8 mouse cellular contexts compared by ENCODE assay signal in genomic region chr9:61277369-61278215, GRCm38 (mm10).
A peak's percentile ranks its signal among the peaks of the same experiment; 100 is the strongest.
DNase-seq lines count a peak whose midpoint lies in the region; ATAC-seq and TF ChIP-seq lines count a peak whose summit lies in the region.

No protein-coding gene starts in this region.

- no peaks in the 10 kb centered on the region for H3K9me3 ChIP-seq in embryonic facial prominence, embryonic 12.5 days
- H3K9me3 ChIP-seq in heart, embryonic 16.5 days (replicated peaks; ENCODE audit: control insufficient read depth, low read length): no peaks in the 10 kb centered on the region
- no peaks in the 10 kb centered on the region for H3K9me3 ChIP-seq in liver, embryonic 15.5 days (replicated peaks)
- H3K9me3 ChIP-seq in neural tube, embryonic 11.5 days (ENCODE audit: control insufficient read depth, low read length): no peaks in the 10 kb centered on the region

- 10% methylated on average over 21 of the region's 21 CpGs for WGBS in embryonic facial prominence, embryonic 12.5 days
- WGBS in heart, embryonic 16.5 days: 9% methylated on average over 21 of the region's 21 CpGs
- 9% methylated on average over 21 of the region's 21 CpGs for WGBS in liver, embryonic 15.5 days (ENCODE audit: insufficient replicate concordance)
- 6% methylated on average over 21 of the region's 21 CpGs for WGBS in neural tube, embryonic 11.5 days
- 28% methylated on average over 21 of the region's 21 CpGs for WGBS in thymus, adult 2 months

- no peaks in the 10 kb centered on the region for H3K36me3 ChIP-seq in embryonic facial prominence, embryonic 12.5 days
- H3K36me3 ChIP-seq in heart, embryonic 16.5 days (ENCODE audit: control insufficient read depth, insufficient read depth): no peaks in the 10 kb centered on the region
- no peaks in the 10 kb centered on the region for H3K36me3 ChIP-seq in liver, embryonic 15.5 days (replicated peaks)
- no peaks in the 10 kb centered on the region for H3K36me3 ChIP-seq in neural tube, embryonic 11.5 days (ENCODE audit: control insufficient read depth, insufficient read depth, low read length)
- H3K36me3 ChIP-seq in thymus, adult 2 months (ENCODE audit: control insufficient read depth, insufficient read depth, low read length): no peaks in the 10 kb centered on the region

- peak overlapping the region; percentile 38 for H3K4me2 ChIP-seq in embryonic facial prominence, embryonic 12.5 days (replicated peaks)
- peak overlapping the region; percentile 56 for H3K4me2 ChIP-seq in heart, embryonic 16.5 days (ENCODE audit: low read depth, low read length)
- peak overlapping the region; percentile 38 for H3K4me2 ChIP-seq in liver, embryonic 15.5 days
- peak overlapping the region; percentile 37 for H3K4me2 ChIP-seq in neural tube, embryonic 11.5 days (ENCODE audit: low read depth)

- no peak overlapping the region for H3K27ac ChIP-seq in embryonic facial prominence, embryonic 12.5 days
- no peak overlapping the region for H3K27ac ChIP-seq in heart, embryonic 16.5 days (ENCODE audit: low read length)
- H3K27ac ChIP-seq in liver, embryonic 15.5 days (replicated peaks): no peak overlapping the region
- no peak overlapping the region for H3K27ac ChIP-seq in neural tube, embryonic 11.5 days (ENCODE audit: low read depth, low read length)
- no peak overlapping the region for H3K27ac ChIP-seq in thymus, adult 2 months (ENCODE audit: control insufficient read depth, insufficient read depth, low read length)

- DNase-seq in urinary bladder, postnatal 36 days (ENCODE audit: low spot score in 2 of 2): peak; percentile 51 to 55
- DNase-seq in urinary bladder, postnatal 4 days (ENCODE audit: low spot score in 2 of 2): no peak
- peak; percentile 53 to 57 for DNase-seq in kidney, postnatal 36 days
- DNase-seq in neural tube, embryonic 11.5 days (ENCODE audit: low spot score): peak; percentile 55
- DNase-seq in thymus, adult 2 months: peak; percentile 72

- H3K4me1 ChIP-seq in embryonic facial prominence, embryonic 12.5 days: peaks cover 32% of the 10 kb centered on the region
- peaks cover 11% of the 10 kb centered on the region for H3K4me1 ChIP-seq in heart, embryonic 16.5 days (ENCODE audit: control insufficient read depth, insufficient read depth, low read length)
- H3K4me1 ChIP-seq in liver, embryonic 15.5 days (replicated peaks): peaks cover 12% of the 10 kb centered on the region
- H3K4me1 ChIP-seq in neural tube, embryonic 11.5 days (ENCODE audit: control insufficient read depth, insufficient read depth, low read length): peaks cover 18% of the 10 kb centered on the region
- peaks cover 5% of the 10 kb centered on the region for H3K4me1 ChIP-seq in thymus, adult 2 months (replicated peaks; ENCODE audit: control insufficient read depth, insufficient read depth, low read length)

- no peak overlapping the region for H3K9ac ChIP-seq in embryonic facial prominence, embryonic 12.5 days
- no peak overlapping the region for H3K9ac ChIP-seq in heart, embryonic 16.5 days (ENCODE audit: low read length)
- H3K9ac ChIP-seq in liver, embryonic 15.5 days: no peak overlapping the region
- H3K9ac ChIP-seq in neural tube, embryonic 11.5 days (ENCODE audit: low read length): no peak overlapping the region

- ATAC-seq in embryonic facial prominence, embryonic 12.5 days (ENCODE audit: insufficient number of reproducible peaks, insufficient read depth, low FRiP score, low TSS enrichment): peak; percentile 55; the same call in 1 of the 2 replicates
- ATAC-seq in heart, embryonic 16.5 days (replicated peaks; ENCODE audit: extremely low read depth, insufficient read depth, low FRiP score): peak; percentile 73
- no peak for ATAC-seq in liver, embryonic 15.5 days (ENCODE audit: insufficient read depth)
- ATAC-seq in neural tube, embryonic 11.5 days (ENCODE audit: insufficient read depth, low FRiP score, low TSS enrichment): peak; percentile 55; the same call in 1 of the 2 replicates

- no peaks in the 10 kb centered on the region; the same call in 1 of the 2 replicates for H3K27me3 ChIP-seq in embryonic facial prominence, embryonic 12.5 days
- H3K27me3 ChIP-seq in heart, embryonic 16.5 days (ENCODE audit: control insufficient read depth, insufficient read depth, low read length): peaks cover 56% of the 10 kb centered on the region
- H3K27me3 ChIP-seq in liver, embryonic 15.5 days: peaks cover 61% of the 10 kb centered on the region
- no peaks in the 10 kb centered on the region; the same call in 1 of the 2 replicates for H3K27me3 ChIP-seq in neural tube, embryonic 11.5 days (ENCODE audit: control insufficient read depth, insufficient read depth, low read length)
- H3K27me3 ChIP-seq in thymus, adult 2 months (ENCODE audit: control insufficient read depth, insufficient read depth, low read length): no peaks in the 10 kb centered on the region

- TF ChIP-seq CTCF in thymus, adult 2 months (IDR thresholded peaks at IDR 0.05; ENCODE audit: borderline replicate concordance, control insufficient read depth, extremely low read depth, insufficient read depth, low read length, poor library complexity): no peak

- no peak overlapping the region for H3K4me3 ChIP-seq in embryonic facial prominence, embryonic 12.5 days
- peak overlapping the region; percentile 5 for H3K4me3 ChIP-seq in heart, embryonic 16.5 days (ENCODE audit: low read length)
- no peak overlapping the region for H3K4me3 ChIP-seq in liver, embryonic 15.5 days (replicated peaks)
- no peak overlapping the region for H3K4me3 ChIP-seq in neural tube, embryonic 11.5 days (ENCODE audit: low read depth, low read length)
- H3K4me3 ChIP-seq in thymus, adult 2 months (ENCODE audit: control insufficient read depth, insufficient read depth, low read length): no peak overlapping the region

- TF ChIP-seq POLR2A in thymus, adult 2 months (IDR thresholded peaks at IDR 0.05; ENCODE audit: control insufficient read depth, extremely low read depth, insufficient read depth, low read length, poor library complexity): no peak

Comparison
In these comparisons a context has a peak if more than half of its experiments do, and no peak if none do; other contexts are left out.
1. DNase-seq: peak in urinary bladder, postnatal 36 days (2 of 2), kidney, postnatal 36 days (2 of 2), neural tube, embryonic 11.5 days (single experiment) and thymus, adult 2 months (single experiment); none in urinary bladder, postnatal 4 days (0 of 2).
2. Peak in every context shown above with its lines, with median percentiles within 50 percentile points of each other: H3K4me2 ChIP-seq.